Mouse (Mus musculus) left cerebral cortex, postnatal 25 days (tissue): Measurements from ENCODE around the gene Apom. TPM values are rescaled to one million over a fixed set of nuclear protein-coding genes. Genes with fewer than 3 reads are reported as not detected.

Source experiments
- DNase-seq, 2 experiments: peaks; one replicate each; pipeline ENCODE4 v3.0.0; 2022; ENCODE audit warnings: low spot score in 2 of 2, mixed read lengths in 1 of 2
- intact Hi-C: fragments of 180-260 bp; cut with DNase I; formaldehyde crosslinking; loops from one replicate; pipeline ENCODE4 v1.15.1; 2025
- total RNA-seq, 2 experiments: library from RNA; stranded (reverse); gene quantifications; 2 replicates each; pipeline ENCODE4 v1.2.3; 2021

The Apom gene
- total RNA-seq = not detected

DNA sequence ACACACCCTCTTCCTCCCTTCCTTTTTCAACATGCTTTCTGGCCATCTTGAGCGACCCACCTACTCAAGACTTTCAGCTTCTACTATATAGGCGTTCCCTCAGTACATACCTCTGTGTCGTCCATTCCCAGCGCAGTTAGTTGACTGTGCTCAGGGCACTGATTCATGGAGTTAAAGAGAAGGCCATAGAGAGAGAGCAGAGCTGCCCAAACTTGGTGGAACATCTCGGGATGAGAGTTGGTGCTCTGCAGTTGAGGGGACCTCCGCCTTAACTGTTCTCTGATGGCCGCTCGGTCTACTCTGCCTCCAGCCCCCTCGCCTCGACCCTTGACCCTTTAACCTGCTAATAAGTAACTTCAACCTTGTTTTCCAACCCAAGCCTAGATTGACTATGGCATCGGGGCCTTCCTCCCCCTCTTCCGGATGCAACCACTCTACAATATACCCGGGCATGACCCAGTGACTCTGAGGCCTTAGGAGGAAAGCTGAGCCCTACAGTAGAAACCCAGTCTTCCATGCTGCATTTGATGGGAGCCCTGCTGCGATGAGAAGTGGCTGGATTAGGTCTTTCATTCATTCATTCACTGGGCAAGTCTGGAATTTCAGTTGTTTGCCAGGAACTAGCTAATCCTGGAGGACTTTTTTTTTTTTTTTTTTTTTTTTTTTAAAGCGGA, at the start of gene Apom:
Apom (minus strand) TSS at position 551 of the 674 bp plus-strand sequence.
- intact Hi-C loops = no loop called here
- DNase-seq = no peak

DNA sequence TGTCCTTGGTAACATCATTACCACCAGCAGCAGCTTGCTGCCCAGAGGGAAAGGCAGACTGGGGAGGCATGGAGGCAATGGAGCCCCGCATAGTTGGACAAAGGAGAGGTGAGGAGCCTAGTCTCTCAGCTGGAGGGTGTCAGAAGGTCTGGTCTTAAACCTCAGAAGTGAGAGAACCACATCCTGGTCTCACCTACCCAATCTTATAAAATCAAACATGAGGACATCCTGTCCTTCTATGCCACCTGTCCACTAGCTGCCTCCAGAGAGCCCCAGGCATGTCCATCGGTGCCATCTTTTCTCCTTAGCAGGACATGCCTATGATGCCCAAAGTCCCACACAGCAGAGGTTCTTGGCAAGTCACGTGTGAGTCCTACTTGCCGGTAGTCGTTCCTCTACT, 48.2 kb upstream of the Apom start:
- DNase-seq = no peak
- intact Hi-C loops = no loop called here

DNA sequence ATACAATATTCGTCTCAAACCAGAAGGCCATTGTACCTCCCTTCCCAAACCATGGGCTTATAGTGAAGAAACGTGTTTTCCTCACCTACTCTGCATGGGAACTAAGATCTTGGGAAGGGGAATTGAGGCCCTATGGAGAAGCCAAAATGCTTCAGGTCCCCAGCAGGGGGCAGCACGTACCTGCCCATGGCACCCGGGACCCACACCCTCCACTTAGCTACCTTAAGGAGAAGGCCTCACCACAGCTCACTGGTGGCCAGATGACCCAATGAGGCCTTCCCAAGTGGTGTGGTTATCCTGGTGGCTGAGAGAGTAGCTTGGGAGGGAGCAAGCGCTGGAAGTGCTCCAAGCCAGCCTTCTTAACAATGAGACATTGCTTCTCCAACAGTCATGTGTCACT, 46.7 kb upstream of the Apom start:
- DNase-seq = no peak

DNA sequence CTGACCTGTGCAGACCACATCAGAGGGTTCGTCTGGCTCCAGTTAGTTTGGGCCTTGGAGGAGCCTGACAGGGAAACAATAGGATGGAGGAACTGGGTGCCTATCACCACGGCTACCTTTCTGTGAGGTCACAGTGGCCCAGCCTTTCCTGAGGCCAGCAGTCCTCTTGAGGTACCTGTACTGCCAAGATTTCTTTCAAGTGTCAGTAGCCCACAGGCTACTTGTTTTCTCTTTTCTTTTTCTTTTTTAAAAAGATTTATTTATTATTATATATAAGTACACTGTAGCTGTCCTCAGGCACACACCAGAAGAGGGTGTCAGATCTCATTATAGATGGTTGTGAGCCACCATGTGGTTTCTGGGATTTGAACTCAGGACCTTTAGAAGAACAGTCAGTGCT, 44.1 kb upstream of the Apom start, which contains the start of gene Aif1:
Aif1 (minus strand) TSS at position 101 of the 400 bp plus-strand sequence.
- DNase-seq = no peak
- intact Hi-C loops = no loop called here

More for the DNA sequence above, 46.7 kb upstream of the Apom start:
- intact Hi-C loops = loop anchor here (1.0 kb wide), 1 partner anchor 54 kb away; no protein-coding TSS in a partner anchor

DNA sequence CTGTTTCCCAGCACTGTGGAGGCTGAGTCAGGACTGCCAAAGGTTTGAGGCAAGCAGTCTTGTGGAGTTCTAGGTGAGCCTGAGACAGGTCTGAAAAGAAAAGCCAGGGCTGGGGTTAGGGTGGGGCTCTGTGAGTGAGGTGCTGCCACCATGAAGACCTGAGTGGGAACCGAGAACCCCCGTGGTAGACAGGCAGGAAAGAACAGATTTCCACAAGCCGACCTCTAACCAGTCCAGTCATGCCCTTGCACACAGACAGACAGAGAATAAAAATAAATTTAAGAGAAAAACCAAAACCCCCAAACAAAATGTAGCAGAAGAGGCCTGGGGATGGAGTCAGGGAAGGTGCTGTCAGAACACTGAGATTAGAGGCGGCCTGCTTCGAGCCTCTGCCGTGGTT, 43.5 kb upstream of the Apom start:
- intact Hi-C loops = no loop called here
- no peak for DNase-seq

DNA sequence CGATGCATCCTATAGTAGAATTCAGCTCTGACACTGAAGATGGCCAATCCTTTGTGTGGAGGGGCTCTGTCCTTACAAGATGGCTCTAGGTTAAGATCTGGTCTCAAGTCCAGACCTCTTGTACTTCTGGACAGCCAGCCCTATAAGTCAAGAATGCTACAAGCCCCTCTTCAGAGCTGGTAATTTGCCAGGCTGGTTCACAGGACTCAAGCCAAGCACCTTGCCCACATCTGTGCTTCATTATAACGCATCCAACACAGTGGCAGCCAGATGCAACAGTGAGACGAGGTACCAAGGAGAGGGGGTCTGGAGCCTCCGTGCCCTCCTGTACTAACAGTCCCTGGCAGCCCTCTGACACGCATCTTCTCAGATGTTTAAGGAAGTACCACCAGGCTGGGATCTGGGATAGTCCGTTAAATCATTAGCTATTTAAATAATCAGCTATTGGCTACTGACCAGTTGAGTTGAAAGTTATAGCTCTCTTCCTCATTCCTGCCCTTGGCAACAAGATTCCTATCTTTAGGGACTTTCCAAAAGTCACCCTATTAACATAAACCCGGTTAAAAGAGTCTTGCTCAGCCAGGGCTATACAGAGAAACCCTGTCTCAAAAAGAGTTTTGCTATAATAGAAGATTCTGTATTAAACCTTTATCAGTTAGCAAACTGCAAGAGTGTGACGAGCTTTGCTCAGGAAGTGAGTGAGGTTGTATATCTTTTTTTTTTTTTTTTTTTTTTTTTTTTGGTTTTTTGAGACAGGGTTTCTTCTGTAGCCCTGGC, 42.5 kb upstream of the Apom start:
- intact Hi-C loops = no loop called here
- DNase-seq = no peak

DNA sequence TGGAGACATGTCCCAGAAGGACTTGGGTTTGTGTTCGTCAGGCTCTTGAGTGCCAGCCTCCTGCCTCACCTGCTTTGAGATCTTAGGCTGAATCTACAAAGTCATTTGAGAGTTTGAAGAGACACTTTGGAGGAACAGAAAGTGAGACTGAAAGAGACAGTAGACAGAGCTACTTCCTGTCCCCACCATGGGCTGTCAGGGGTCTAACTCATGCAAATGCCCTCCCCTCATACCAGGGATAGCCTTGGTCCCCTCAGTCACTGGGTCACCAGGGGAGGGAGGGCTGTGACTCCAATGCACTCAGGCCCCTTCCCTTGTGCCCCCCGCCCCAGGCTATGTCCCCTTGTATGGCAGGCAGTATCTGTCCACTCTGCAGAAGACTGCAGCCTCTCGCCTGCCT, 41.5 kb upstream of the Apom start:
- intact Hi-C loops = no loop called here
- no peak for DNase-seq

DNA sequence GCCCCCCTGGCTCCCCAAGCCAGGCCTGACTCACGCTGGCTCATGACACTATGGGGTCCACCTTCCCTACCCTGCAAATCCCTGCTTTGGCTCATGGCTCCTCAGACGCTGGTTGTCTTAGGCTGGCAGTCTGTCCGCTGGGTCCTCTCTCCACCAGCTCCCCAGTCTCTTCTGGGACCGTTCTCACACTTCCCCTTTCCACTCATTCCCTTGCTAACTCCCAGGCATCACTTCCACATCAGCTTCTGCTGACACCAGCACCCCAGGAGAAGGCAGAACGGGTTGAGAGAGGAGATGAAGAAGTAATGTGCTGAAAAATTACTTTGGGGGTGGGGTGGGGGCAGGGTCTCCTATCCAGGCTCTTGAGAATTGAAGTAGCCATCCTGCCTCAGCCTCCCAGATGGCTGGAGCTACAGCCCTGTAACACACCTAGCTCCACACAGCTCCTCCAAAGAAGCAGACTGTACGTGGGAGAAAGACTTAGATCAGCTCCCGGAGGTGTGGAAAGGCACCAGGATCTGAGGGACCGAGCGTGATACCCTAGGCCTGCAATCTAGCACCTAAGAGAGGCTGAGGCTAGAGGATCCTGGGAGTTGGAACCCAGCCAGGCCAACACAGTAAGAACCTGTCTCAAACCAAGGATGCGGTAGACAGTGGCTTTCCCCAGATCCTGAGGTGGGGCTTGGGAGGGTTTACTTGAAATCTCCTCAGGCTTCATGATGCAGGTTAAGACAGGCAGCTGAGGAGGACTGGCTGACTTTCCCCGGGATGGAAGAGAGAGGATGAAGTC, 40.8 kb upstream of the Apom start:
- DNase-seq = peak in 1 of 2 experiments; percentile 69

DNA sequence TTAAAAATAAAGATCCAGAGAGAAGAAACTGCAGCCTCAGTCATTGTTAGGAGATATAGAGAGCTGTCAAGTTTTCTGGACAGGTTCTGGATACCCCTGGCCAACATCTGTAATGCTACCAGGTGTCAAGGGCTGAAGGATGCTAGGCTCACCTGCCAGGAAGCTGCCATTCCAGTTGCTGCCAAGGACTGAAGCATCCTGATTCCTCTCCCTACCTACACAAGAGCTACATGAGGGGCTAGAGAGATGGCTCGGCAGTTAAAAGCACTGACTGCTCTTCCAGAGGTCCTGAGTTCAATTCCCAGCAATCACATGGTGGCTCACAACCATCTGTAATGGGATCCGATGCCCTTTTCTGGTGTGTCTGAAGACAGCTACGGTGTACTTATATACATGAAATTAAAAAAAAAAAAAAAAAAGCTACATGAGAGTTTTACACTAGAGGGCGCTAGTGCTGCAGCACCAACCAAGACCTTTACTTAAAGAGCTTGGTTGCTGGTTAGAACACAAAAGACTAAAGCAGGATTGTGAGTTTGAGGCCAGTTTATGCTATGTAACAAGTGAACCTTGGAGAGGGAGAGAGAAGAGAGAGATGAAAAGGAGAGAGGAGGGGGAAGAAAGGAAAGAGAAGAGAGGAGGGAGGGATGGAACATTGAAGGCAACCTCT, 36.8 kb upstream of the Apom start:
- intact Hi-C loops = no loop called here

More for the DNA sequence above, 40.8 kb upstream of the Apom start:
- intact Hi-C loops = no loop called here

DNA sequence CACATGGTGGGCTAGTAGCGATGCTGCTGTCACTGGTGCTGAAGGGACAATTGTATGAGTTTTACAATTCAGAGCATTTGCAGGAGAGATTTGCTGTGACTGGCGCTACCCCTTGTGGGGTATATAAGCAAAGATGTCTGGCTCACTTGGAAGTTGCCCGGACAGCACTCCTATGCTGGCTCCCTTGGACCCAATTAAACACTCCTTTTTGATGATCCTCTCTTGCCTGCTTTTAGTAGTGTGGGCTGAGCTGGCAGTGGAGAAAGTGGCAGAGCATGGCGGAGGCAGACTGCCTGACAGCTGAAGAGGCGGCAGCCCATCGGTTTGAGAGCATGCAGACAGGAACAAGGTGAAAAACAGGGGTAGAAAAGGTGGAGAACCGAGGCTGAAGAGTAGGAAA, 35.9 kb upstream of the Apom start:
- intact Hi-C loops = no loop called here
- DNase-seq = peak in 1 of 2 experiments; percentile 75

More for the DNA sequence above, 36.8 kb upstream of the Apom start:
- DNase-seq = peak in 1 of 2 experiments; percentile 56

DNA sequence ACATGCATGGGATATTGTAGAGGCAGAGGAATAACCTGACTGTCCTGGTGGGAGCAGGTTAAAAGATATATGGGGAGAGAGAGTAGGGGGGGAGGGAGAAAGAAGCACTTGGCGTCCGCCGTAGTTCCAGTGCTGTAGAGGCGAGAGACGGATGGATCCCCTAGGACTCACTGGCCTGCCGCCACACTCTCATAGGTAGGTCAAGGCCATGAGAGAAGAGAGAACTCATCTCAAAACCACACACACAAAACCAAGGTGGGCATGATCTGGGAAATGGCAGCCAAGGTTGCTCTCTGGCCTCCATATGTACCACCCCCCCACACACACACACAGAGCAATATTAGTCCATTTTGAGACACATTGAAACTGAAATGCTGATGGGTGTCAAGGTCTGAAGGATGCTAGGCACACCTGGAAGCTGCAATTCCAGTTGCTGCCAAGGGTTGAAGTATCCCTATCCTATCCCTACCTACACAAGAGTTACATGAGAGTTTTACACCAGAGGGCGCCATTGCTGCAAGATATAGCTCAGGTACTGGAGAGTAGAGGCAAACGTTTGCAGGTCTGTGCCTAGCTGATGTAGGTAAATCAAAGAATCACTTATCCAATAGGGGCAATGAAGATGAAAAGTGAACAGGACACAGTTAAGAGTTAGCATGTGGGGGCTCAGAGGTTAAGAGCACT, 34.6 kb upstream of the Apom start:
- intact Hi-C loops = no loop called here
- peak; percentile 73 to 82 for DNase-seq

DNA sequence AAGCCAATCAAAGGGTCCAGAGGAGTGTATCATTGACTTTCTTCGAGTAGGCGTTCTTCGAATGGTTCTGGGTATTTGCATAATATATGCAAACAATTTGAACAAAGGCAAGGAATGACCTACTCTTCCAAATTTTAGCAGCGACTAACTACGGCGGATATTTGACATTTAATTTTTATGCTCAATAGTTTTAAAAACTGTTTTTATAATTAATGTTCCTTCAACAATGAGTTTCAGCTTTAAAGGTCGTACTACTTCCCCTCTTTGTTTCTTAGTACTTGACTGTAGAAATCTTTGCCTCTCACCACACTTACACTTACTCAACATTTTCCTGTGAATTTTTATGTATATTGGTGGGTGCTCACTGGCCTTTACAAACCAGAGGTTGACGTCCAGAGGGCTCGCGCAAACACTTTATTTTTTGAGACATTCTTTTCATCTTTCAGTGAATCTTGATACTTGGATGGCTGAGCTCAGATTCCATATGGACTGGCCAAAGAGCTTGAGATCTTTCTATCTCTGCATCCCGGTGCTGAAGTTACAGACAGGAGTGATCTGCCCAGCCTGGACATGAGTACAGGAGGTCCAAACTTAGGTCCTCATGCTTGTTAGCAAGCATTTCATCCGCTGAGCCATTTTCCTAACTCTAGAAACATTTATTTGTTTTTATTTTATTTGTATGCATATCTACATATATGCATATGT, 33.8 kb upstream of the Apom start:
- intact Hi-C loops = loop anchor here (1.0 kb wide), 1 partner anchor 70 kb away; the partner anchor contains the start of gene Nfkbil1
- DNase-seq = no peak

DNA sequence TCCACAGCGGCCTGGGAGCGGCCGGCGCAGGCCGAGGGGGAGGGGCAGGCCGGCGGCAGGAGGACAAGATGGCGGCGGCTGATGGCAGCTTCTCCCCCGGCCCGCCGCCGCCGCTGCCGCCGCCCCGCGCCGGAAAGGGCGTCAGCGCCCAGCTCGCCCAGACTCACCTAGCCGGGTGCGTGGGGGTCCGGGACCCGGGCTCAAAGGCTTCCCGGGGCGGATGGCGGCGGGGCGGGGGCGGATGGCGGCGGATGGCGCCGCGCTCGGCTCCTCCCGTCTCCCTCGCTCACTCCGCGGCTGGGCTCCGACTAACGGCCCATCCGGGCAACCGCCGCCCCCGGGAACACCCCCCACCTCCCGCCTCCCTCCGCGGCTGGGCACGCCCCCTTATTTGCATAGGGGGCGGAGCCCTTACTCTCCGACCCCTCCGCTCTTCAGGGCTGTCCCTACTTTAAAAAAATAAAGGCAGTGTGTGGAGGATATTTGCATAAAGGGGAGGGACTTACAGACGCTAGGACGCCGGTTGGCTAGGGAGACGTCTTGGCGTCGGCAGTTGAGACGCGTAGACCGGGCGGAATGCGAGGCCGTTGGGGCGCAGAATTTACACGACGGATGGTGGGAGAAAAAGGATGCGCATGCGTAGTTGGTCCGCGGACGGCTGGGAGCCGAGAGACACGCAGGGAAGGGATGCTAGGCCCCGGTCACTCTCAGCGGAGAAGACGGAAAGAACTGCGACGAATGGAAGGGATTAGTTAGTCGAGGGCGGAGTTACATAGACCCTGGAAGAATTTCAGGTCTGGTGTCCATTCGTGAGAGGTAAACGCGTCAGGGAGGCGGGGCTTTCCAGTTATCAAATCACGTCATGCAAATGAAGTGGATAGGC, 33.0 kb upstream of the Apom start, which contains the start of gene Prrc2a:
Prrc2a (minus strand) TSS at position 330 of the 883 bp plus-strand sequence.
- intact Hi-C loops = loop anchor here (1.0 kb wide), 2 partner anchors 30 to 70 kb away; partner anchors contain the start of genes Bag6 and Nfkbil1
- DNase-seq = peak; percentile 99 to 100

DNA sequence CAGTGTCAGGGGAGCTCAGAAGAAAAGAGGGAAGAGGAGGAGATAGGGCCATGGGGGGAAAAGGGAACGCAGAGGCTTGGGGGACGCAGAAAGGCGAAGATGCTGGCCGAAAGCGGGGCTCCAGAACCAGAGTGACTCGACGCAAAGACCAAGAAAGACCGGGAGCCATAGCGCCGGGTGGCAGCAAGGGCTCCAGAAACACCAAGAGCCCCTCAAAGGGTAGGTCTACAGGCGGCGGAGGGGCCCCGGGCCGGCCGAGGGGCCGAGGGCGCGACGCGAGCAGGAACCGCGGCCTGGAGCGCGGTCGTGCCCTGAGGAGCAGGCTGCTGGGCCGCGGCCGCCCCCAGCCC, 32.3 kb upstream of the Apom start:
- DNase-seq = no peak
- intact Hi-C loops = loop anchor here (1.0 kb wide), 1 partner anchor 29 kb away; the partner anchor contains the start of gene Bag6

DNA sequence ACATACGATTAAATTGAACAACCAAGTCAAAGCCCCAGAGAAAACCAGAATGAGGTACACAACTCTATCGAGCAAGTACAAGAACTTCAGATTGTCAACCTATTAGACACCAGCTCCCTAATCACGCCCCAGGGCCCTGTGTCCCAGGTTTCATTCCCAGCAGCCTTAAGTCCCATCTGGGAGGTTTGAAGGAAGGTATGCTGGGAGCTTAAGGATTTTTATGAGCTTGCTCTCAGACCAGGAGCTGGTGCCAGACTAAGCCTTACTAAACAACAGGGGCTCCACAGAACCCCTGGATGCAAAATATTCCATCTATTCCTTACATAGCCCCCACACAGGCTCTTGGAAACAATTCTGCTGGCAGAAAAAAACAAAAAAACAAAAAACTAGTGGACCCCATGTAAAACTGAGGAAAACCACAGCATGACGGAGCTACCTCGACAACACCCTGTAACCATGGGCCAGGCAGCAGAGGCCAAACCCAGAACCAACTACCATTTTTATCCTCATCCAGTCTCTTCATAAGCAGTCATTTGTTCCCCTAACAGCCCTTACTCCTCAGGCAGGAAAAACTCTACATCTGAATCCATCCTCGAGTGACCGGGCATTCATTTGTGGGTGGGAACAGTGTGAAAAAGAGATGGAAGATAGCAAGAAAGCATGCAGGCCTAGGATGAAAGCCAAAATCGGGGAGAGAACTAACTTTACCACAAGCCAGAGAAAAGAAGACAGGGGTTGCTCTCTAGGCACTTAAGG, 31.7 kb upstream of the Apom start:
- intact Hi-C loops = loop anchor here (1.0 to 2.0 kb wide), 2 partner anchors 15 to 28 kb away; partner anchors contain the start of gene Bag6
- DNase-seq = no peak

DNA sequence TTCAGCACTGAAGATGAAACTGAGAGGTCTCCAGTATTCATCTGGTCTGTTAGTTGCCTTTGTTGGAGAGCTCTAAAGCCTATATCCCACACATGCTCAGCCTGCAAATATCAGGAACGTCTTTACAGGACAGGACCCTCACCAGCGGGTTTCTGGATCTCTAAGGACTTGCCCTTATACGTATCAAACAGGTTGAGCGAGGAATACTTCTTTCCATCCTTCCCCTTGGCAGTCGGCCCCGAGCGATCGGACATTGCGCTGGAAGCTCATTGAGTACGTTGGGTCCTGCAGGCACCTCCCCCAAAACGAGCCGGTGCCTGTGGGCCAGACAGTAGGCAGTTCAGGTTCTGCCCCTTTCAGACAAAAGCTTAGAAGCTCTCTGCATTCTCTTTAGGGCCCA, 30.9 kb upstream of the Apom start:
- no peak for DNase-seq
- intact Hi-C loops = loop anchor here (2.0 kb wide), 1 partner anchor 14 kb away; no protein-coding TSS in a partner anchor
